Mouse (Mus musculus): ENCODE data around the gene Rbm20. TPM values are rescaled to one million over a fixed set of nuclear protein-coding genes. Genes with fewer than 3 reads are reported as not detected.

Rbm20 gene
- polyA plus RNA-seq, 1 experiment from 2014 or later: 2.7 TPM

DNA sequence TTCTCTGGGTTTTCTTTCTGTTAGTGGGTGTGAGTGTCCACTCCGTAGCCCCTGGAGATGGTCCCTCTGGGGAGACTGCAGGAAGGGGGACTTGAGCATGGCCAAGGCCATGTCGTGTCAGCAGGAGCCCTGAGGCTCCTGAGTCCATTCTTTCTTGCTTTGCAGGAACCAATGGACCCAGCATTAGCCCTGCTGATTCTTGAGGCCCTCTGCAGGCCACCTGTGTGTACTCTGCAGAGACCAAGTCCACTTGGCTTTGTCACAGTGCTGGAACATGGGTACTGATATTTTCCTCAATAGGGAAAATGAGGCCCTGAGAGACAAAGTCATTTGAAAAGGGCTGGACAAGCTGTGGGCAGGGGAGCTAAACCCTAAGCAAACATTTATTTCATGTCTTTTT, 193.5 kb downstream of the Rbm20 start:
- Histone ChIP-seq H3K27me3 (ENCODE audit: control insufficient read depth, insufficient read depth, low read length) (no peaks in the 10 kb centered on the region), H3K36me3 (ENCODE audit: control insufficient read depth, insufficient read depth, low read length) (no peaks in the 10 kb centered on the region)
- no peak for DNase-seq (ENCODE audit: low spot score)

DNA sequence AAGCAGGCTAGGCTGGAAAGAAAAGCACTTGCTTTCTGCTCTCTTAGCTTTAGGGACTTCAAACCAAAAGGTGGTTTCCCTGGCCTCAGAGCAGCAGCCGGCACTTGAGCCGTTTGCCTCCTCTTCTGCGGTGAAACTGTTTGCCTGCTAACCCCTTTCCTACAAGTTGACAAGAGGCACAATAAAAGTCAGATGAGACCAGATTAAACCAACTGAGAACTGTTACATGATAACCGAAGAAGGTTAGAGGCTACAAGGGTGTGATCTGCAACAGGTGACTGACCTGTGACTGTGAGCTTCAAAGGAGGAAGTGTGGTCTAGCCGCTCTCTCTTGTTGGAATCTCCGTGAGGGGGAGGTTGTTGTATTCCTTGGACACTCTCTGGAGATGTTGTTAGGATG, 194.4 kb downstream of the Rbm20 start:
- H3K4me1 ChIP-seq (ENCODE audit: control insufficient read depth, insufficient read depth, low read length): no peaks in the 10 kb centered on the region
- no peak for ATAC-seq (ENCODE audit: insufficient number of reproducible peaks, low FRiP score, low TSS enrichment, low read depth)
- no peaks in the 10 kb centered on the region for H3K27me3 ChIP-seq (ENCODE audit: control insufficient read depth, insufficient read depth, low read length)
- no peak overlapping the region for H3K4me3 ChIP-seq (ENCODE audit: low read depth, low read length)
- H3K4me2 ChIP-seq (ENCODE audit: low read depth, severe bottlenecking): no peak overlapping the region
- no peaks in the 10 kb centered on the region for H3K36me3 ChIP-seq (ENCODE audit: control insufficient read depth, insufficient read depth, low read length)
- H3K9ac ChIP-seq (ENCODE audit: low read length): no peak overlapping the region
- H3K9me3 ChIP-seq (ENCODE audit: control insufficient read depth, low read length): no peaks in the 10 kb centered on the region
- WGBS: 83% methylated on average over 6 of the region's 6 CpGs
- H3K27ac ChIP-seq (replicated peaks; ENCODE audit: low read depth, low read length): no peak overlapping the region
- no peak for DNase-seq (ENCODE audit: low spot score)

More for the DNA sequence above, 193.5 kb downstream of the Rbm20 start:
- H3K4me2 ChIP-seq (ENCODE audit: low read depth, severe bottlenecking): no peak overlapping the region
- H3K4me3 ChIP-seq (ENCODE audit: low read depth, low read length): no peak overlapping the region
- no peaks in the 10 kb centered on the region for H3K9me3 ChIP-seq (ENCODE audit: control insufficient read depth, low read length)
- H3K4me1 ChIP-seq (ENCODE audit: control insufficient read depth, insufficient read depth, low read length): no peaks in the 10 kb centered on the region
- WGBS: 61% methylated on average over 2 of the region's 2 CpGs
- no peak overlapping the region for H3K9ac ChIP-seq (ENCODE audit: low read length)
- H3K27ac ChIP-seq (replicated peaks; ENCODE audit: low read depth, low read length): no peak overlapping the region
- no peak for ATAC-seq (ENCODE audit: insufficient number of reproducible peaks, low FRiP score, low TSS enrichment, low read depth)

DNA sequence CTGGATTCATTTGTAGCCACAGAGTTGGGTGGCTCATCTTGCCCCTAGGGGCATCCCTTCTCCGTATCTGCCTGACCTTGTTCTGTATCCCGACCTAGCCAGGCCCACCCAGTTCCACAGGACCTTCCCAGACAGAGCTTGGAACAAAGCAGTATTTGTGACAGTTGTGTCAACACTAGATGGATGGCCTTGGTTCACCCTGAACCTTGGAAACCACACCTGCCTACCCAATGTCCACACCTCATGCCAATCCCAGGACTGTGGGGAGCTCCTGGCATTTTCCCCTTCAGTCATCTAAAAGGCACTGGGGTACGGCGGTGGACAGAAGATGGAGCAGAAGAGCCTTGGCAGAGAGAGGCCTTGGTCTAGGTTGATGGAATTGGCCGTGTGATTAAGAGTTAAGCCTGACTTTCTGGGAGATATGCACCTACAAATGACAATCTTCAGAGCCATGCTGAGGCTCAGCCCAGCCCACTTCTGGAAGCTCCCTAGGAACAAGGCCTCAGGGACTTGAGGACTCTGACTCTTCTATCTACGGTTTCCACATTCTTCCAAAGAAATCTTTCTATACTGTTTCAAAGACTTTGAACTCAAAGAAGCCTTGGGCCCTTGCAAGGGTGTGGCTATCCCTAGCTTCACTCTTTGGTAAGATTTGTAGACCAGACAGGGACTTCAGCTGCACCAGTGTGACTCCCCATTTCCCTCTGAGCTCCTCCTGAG, 196.0 kb downstream of the Rbm20 start:
- 92% methylated on average over 6 of the region's 6 CpGs for WGBS
- H3K4me2 ChIP-seq (ENCODE audit: low read depth, severe bottlenecking): no peak overlapping the region
- no peaks in the 10 kb centered on the region for H3K9me3 ChIP-seq (ENCODE audit: control insufficient read depth, low read length)
- DNase-seq (ENCODE audit: low spot score) (no peak), ATAC-seq (ENCODE audit: insufficient number of reproducible peaks, low FRiP score, low TSS enrichment, low read depth) (no peak)
- H3K4me3 ChIP-seq (ENCODE audit: low read depth, low read length): no peak overlapping the region
- H3K9ac ChIP-seq (ENCODE audit: low read length): no peak overlapping the region
- H3K27ac ChIP-seq (replicated peaks; ENCODE audit: low read depth, low read length): no peak overlapping the region
- no peaks in the 10 kb centered on the region for H3K4me1 ChIP-seq (ENCODE audit: control insufficient read depth, insufficient read depth, low read length)
- H3K27me3 ChIP-seq (ENCODE audit: control insufficient read depth, insufficient read depth, low read length): no peaks in the 10 kb centered on the region
- no peaks in the 10 kb centered on the region for H3K36me3 ChIP-seq (ENCODE audit: control insufficient read depth, insufficient read depth, low read length)

DNA sequence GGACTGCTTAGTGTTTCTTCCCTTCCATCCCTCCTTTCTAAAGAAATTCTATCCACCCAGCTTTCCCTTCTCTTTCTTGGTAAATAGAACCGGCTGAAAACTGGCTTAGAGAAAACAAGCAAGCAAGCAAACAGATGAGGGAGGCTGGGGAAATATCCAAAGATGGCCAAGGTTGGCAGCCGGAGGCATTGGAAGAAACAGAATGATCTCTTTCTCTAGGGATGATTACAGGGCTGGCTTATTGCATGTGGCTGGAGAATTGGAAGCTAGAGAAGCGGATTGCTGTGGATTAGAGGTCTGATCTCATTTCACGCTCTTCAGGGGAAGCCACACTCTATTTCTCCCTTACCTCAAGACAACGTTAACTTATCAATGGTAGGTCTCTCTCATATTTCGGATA, 198.1 kb downstream of the Rbm20 start:
- no peak overlapping the region for H3K9ac ChIP-seq (ENCODE audit: low read length)
- H3K4me3 ChIP-seq (ENCODE audit: low read depth, low read length): no peak overlapping the region
- ATAC-seq (ENCODE audit: insufficient number of reproducible peaks, low FRiP score, low TSS enrichment, low read depth): no peak
- no peaks in the 10 kb centered on the region for H3K4me1 ChIP-seq (ENCODE audit: control insufficient read depth, insufficient read depth, low read length)
- no peak overlapping the region for H3K4me2 ChIP-seq (ENCODE audit: low read depth, severe bottlenecking)
- DNase-seq (ENCODE audit: low spot score): no peak
- H3K36me3 ChIP-seq (ENCODE audit: control insufficient read depth, insufficient read depth, low read length): no peaks in the 10 kb centered on the region
- H3K27me3 ChIP-seq (ENCODE audit: control insufficient read depth, insufficient read depth, low read length): no peaks in the 10 kb centered on the region
- WGBS: 90% methylated on average over 6 of the region's 6 CpGs
- no peak overlapping the region for H3K27ac ChIP-seq (replicated peaks; ENCODE audit: low read depth, low read length)
- no peaks in the 10 kb centered on the region for H3K9me3 ChIP-seq (ENCODE audit: control insufficient read depth, low read length)

- Histone ChIP-seq H3K4me2 (ENCODE audit: low read depth, severe bottlenecking) (no peak overlapping the region), H3K4me3 (ENCODE audit: low read depth, low read length) (no peak overlapping the region), H3K36me3 (ENCODE audit: control insufficient read depth, insufficient read depth, low read length) (no peaks in the 10 kb centered on the region), H3K9me3 (ENCODE audit: control insufficient read depth, low read length) (no peaks in the 10 kb centered on the region), H3K4me1 (ENCODE audit: control insufficient read depth, insufficient read depth, low read length) (no peaks in the 10 kb centered on the region), H3K27me3 (ENCODE audit: control insufficient read depth, insufficient read depth, low read length) (no peaks in the 10 kb centered on the region), H3K27ac (replicated peaks; ENCODE audit: low read depth, low read length) (no peak overlapping the region), H3K9ac (ENCODE audit: low read length) (no peak overlapping the region)
- ATAC-seq (ENCODE audit: insufficient number of reproducible peaks, low FRiP score, low TSS enrichment, low read depth) (no peak), DNase-seq (ENCODE audit: low spot score) (no peak)
- 69% methylated on average over 1 of the region's 1 CpGs for WGBS
These were observed 200.7 kb downstream of the Rbm20 start for GRCm38 (mm10) chr19:53877779-53878178.

- 73% methylated on average over 1 of the region's 1 CpGs for WGBS
- no peaks in the 10 kb centered on the region for H3K27me3 ChIP-seq (ENCODE audit: control insufficient read depth, insufficient read depth, low read length)
- ATAC-seq (ENCODE audit: insufficient number of reproducible peaks, low FRiP score, low TSS enrichment, low read depth) (no peak), DNase-seq (ENCODE audit: low spot score) (no peak)
- H3K9ac ChIP-seq (ENCODE audit: low read length): no peak overlapping the region
- H3K4me2 ChIP-seq (ENCODE audit: low read depth, severe bottlenecking): no peak overlapping the region
- no peaks in the 10 kb centered on the region for H3K36me3 ChIP-seq (ENCODE audit: control insufficient read depth, insufficient read depth, low read length)
- H3K4me3 ChIP-seq (ENCODE audit: low read depth, low read length): no peak overlapping the region
- no peaks in the 10 kb centered on the region for H3K4me1 ChIP-seq (ENCODE audit: control insufficient read depth, insufficient read depth, low read length)
- H3K27ac ChIP-seq (replicated peaks; ENCODE audit: low read depth, low read length): no peak overlapping the region
- H3K9me3 ChIP-seq (ENCODE audit: control insufficient read depth, low read length): no peaks in the 10 kb centered on the region
These were observed 203.4 kb downstream of the Rbm20 start for GRCm38 (mm10) chr19:53880460-53880859.

GRCm38 (mm10) chr19:53881786-53882185, 204.7 kb downstream of the Rbm20 start:
- no peaks in the 10 kb centered on the region for H3K36me3 ChIP-seq (ENCODE audit: control insufficient read depth, insufficient read depth, low read length)
- H3K9me3 ChIP-seq (ENCODE audit: control insufficient read depth, low read length): no peaks in the 10 kb centered on the region
- ATAC-seq (ENCODE audit: insufficient number of reproducible peaks, low FRiP score, low TSS enrichment, low read depth) (no peak), DNase-seq (ENCODE audit: low spot score) (no peak)
- H3K4me3 ChIP-seq (ENCODE audit: low read depth, low read length): no peak overlapping the region
- no peaks in the 10 kb centered on the region for H3K27me3 ChIP-seq (ENCODE audit: control insufficient read depth, insufficient read depth, low read length)
- H3K4me2 ChIP-seq (ENCODE audit: low read depth, severe bottlenecking): no peak overlapping the region
- H3K9ac ChIP-seq (ENCODE audit: low read length): no peak overlapping the region
- no peak overlapping the region for H3K27ac ChIP-seq (replicated peaks; ENCODE audit: low read depth, low read length)
- H3K4me1 ChIP-seq (ENCODE audit: control insufficient read depth, insufficient read depth, low read length): no peaks in the 10 kb centered on the region
- WGBS: 60% methylated on average over 5 of the region's 5 CpGs

GRCm38 (mm10) chr19:53885450-53885849, 208.3 kb downstream of the Rbm20 start:
- 77% methylated on average over 10 of the region's 10 CpGs for WGBS
- no peak overlapping the region for H3K9ac ChIP-seq (ENCODE audit: low read length)
- H3K27me3 ChIP-seq (ENCODE audit: control insufficient read depth, insufficient read depth, low read length): no peaks in the 10 kb centered on the region
- no peaks in the 10 kb centered on the region for H3K9me3 ChIP-seq (ENCODE audit: control insufficient read depth, low read length)
- no peaks in the 10 kb centered on the region for H3K36me3 ChIP-seq (ENCODE audit: control insufficient read depth, insufficient read depth, low read length)
- no peaks in the 10 kb centered on the region for H3K4me1 ChIP-seq (ENCODE audit: control insufficient read depth, insufficient read depth, low read length)
- no peak overlapping the region for H3K4me2 ChIP-seq (ENCODE audit: low read depth, severe bottlenecking)
- no peak overlapping the region for H3K27ac ChIP-seq (replicated peaks; ENCODE audit: low read depth, low read length)
- ATAC-seq (ENCODE audit: insufficient number of reproducible peaks, low FRiP score, low TSS enrichment, low read depth) (no peak), DNase-seq (ENCODE audit: low spot score) (no peak)
- H3K4me3 ChIP-seq (ENCODE audit: low read depth, low read length): no peak overlapping the region

Data from limb, embryonic 11.5 days (tissue).